Mouse (Mus musculus): Measurements from ENCODE around the gene Ak5. TPM values are rescaled to one million over a fixed set of nuclear protein-coding genes. Genes with fewer than 3 reads are reported as not detected.

The Ak5 gene
- polyA plus RNA-seq, 1 experiment: 9.7 TPM

DNA sequence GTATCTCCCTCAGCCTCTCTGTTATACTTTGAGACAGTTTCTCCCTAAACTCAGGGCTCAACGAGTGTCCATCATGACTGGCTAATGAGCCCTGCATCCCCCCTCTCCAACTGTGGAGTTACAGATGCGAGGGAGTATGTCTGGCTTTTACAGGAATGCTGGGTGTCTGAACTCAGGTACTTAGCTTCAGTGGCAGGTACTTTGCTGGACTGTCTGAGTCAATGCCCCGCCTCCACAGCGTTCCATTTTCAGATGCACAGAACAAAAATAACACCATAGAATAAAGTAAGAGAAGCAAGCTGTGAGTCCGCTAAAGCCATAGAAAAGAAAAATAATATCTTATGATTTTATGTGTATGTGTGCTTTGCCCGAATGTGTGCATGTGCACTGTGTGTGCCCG, 113.8 kb downstream of the Ak5 start:
- no peak overlapping the region for H3K27ac ChIP-seq (ENCODE audit: insufficient read depth, low read length)
- no peaks in the 10 kb centered on the region for H3K27me3 ChIP-seq (ENCODE audit: control insufficient read depth, insufficient read depth, low read length)
- 87% methylated on average over 7 of the region's 7 CpGs for WGBS
- DNase-seq: no peak
- TF ChIP-seq CTCF (IDR thresholded peaks at IDR 0.05; ENCODE audit: borderline replicate concordance, insufficient read depth, low read depth, low read length): no peak
- TF ChIP-seq POLR2A (IDR thresholded peaks at IDR 0.05; ENCODE audit: borderline replicate concordance, insufficient read depth, low read length): no peak
- H3K4me1 ChIP-seq (ENCODE audit: control insufficient read depth, insufficient read depth, low read length): no peaks in the 10 kb centered on the region
- H3K4me3 ChIP-seq (replicated peaks; ENCODE audit: insufficient read depth, low read depth, low read length): no peak overlapping the region

DNA sequence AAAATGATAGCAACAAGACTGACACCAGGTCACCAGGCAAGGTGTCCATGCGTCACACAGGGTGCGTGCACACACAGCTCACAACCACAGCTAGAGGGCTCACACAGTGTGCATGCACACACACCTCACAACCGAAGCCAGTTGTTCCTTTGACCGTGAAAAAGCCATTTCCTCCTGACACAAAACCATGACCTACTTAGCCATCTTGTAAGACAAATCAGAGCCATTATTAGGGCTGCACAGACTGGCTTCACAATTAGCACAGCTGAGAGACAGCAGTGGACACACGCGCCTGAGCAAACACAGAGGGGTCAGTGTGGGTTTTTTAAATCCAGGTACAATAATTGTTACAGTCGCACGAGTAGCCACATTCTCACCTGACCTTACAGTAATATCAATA, 115.5 kb downstream of the Ak5 start:
- no peak for DNase-seq
- H3K4me1 ChIP-seq (ENCODE audit: control insufficient read depth, insufficient read depth, low read length): no peaks in the 10 kb centered on the region
- WGBS: 72% methylated on average over 8 of the region's 8 CpGs
- H3K27ac ChIP-seq (ENCODE audit: insufficient read depth, low read length): no peak overlapping the region
- no peak overlapping the region for H3K4me3 ChIP-seq (replicated peaks; ENCODE audit: insufficient read depth, low read depth, low read length)
- no peaks in the 10 kb centered on the region for H3K27me3 ChIP-seq (ENCODE audit: control insufficient read depth, insufficient read depth, low read length)
- no peak for TF ChIP-seq CTCF (IDR thresholded peaks at IDR 0.05; ENCODE audit: borderline replicate concordance, insufficient read depth, low read depth, low read length)
- TF ChIP-seq POLR2A (IDR thresholded peaks at IDR 0.05; ENCODE audit: borderline replicate concordance, insufficient read depth, low read length): no peak

DNA sequence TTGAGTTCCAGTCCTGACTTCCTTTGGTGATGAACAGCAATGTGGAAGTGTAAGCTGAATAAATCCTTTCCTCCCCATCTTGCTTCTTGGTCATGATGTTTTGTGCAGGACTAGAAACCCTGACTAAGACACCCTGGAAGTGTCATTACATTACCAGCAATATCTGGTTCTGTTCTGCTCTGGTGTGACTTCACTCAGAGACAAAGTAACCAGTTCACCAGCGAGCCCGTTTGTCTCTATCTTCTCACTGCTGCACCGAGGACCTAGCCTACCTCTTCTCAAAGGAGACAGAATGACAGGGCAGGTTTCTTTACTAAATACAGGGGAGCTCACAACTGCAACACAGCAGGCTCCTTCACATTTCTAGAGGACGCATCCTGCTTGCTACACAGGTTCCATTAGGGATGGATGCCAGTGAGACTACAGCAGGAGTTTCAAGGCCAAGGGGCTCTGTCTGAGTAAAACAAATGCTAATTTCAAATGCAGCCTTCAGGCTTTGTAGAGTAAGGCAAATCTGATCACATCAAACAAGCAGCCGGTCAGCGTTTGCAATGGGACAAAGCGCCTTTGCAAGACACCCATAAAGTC, 117.5 kb downstream of the Ak5 start:
- TF ChIP-seq CTCF (IDR thresholded peaks at IDR 0.05; ENCODE audit: borderline replicate concordance, insufficient read depth, low read depth, low read length) (no peak), POLR2A (IDR thresholded peaks at IDR 0.05; ENCODE audit: borderline replicate concordance, insufficient read depth, low read length) (no peak)
- WGBS: 79% methylated on average over 7 of the region's 7 CpGs
- Histone ChIP-seq H3K27ac (ENCODE audit: insufficient read depth, low read length) (no peak overlapping the region), H3K27me3 (ENCODE audit: control insufficient read depth, insufficient read depth, low read length) (no peaks in the 10 kb centered on the region), H3K4me1 (ENCODE audit: control insufficient read depth, insufficient read depth, low read length) (no peaks in the 10 kb centered on the region), H3K4me3 (replicated peaks; ENCODE audit: insufficient read depth, low read depth, low read length) (no peak overlapping the region)
- DNase-seq: no peak

DNA sequence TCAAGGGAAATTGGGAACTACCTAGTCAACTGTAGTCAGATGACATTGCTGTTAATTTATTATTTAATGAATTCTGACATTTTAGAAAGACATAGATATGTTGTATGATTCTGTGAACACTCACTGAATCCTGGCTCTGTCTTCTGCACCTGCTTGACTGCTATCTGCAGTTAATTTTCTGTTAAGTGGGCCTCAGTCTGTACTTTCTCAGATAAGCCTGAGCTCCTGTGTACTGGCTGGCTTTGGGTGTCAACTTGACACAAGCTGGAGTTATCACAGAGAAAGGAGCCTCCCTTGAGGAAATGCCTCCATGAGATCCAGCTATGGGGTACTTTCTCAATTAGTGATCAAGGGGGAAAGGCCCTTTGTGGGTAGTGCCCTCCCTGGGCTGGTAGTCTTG, 118.1 kb downstream of the Ak5 start:
- TF ChIP-seq POLR2A (IDR thresholded peaks at IDR 0.05; ENCODE audit: borderline replicate concordance, insufficient read depth, low read length) (no peak), CTCF (IDR thresholded peaks at IDR 0.05; ENCODE audit: borderline replicate concordance, insufficient read depth, low read depth, low read length) (no peak)
- H3K4me3 ChIP-seq (replicated peaks; ENCODE audit: insufficient read depth, low read depth, low read length): no peak overlapping the region
- H3K27me3 ChIP-seq (ENCODE audit: control insufficient read depth, insufficient read depth, low read length): no peaks in the 10 kb centered on the region
- H3K27ac ChIP-seq (ENCODE audit: insufficient read depth, low read length): no peak overlapping the region
- no peak for DNase-seq
- H3K4me1 ChIP-seq (ENCODE audit: control insufficient read depth, insufficient read depth, low read length): no peaks in the 10 kb centered on the region

DNA sequence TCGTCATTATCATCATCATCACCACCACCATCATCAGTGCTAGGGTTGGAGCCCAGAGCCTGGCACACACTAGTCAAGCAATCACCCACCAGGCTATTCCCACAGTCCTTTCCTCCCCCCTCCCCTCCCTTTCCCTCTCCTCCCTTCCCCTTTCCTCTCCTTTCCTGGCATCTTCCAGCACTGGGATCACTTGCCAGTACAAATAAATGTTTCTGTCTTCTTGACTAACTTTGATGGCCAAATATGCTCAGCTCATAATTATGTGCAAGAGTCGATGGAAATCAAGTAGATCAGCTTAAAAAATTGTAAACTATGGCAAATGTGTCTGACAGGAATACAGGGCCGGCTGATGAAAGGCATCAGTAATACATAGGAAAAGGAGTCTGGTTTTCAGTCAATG, 123.2 kb downstream of the Ak5 start:
- DNase-seq: no peak
- Histone ChIP-seq H3K27me3 (ENCODE audit: control insufficient read depth, insufficient read depth, low read length) (no peaks in the 10 kb centered on the region), H3K4me3 (replicated peaks; ENCODE audit: insufficient read depth, low read depth, low read length) (no peak overlapping the region), H3K27ac (ENCODE audit: insufficient read depth, low read length) (no peak overlapping the region), H3K4me1 (ENCODE audit: control insufficient read depth, insufficient read depth, low read length) (no peaks in the 10 kb centered on the region)
- 64% methylated on average over 3 of the region's 3 CpGs for WGBS
- TF ChIP-seq CTCF (IDR thresholded peaks at IDR 0.05; ENCODE audit: borderline replicate concordance, insufficient read depth, low read depth, low read length): no peak
- TF ChIP-seq POLR2A (IDR thresholded peaks at IDR 0.05; ENCODE audit: borderline replicate concordance, insufficient read depth, low read length): no peak

DNA sequence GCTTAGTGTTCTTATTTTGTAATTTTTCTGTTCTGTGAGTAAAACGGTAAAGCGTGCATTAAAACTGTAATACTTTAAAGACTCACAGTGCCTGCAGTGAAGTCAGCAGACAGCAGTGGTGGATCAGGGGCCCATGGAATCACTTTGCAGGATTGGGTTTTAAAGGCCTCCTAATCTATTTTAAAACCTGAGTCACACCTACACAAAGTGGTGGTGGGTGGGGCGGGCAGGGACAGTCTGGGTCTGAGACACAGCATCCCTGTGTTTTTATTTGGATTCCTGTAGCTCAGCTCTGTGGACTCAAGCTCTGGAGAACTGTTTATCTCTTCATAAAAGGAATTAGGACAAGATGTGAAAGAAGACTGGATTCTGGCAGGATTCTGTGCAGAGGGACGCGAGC, 125.9 kb downstream of the Ak5 start:
- DNase-seq: no peak
- H3K27ac ChIP-seq (ENCODE audit: insufficient read depth, low read length): no peak overlapping the region
- H3K4me3 ChIP-seq (replicated peaks; ENCODE audit: insufficient read depth, low read depth, low read length): no peak overlapping the region
- no peaks in the 10 kb centered on the region for H3K4me1 ChIP-seq (ENCODE audit: control insufficient read depth, insufficient read depth, low read length)
- 74% methylated on average over 5 of the region's 5 CpGs for WGBS
- TF ChIP-seq POLR2A (IDR thresholded peaks at IDR 0.05; ENCODE audit: borderline replicate concordance, insufficient read depth, low read length) (no peak), CTCF (IDR thresholded peaks at IDR 0.05; ENCODE audit: borderline replicate concordance, insufficient read depth, low read depth, low read length) (no peak)
- H3K27me3 ChIP-seq (ENCODE audit: control insufficient read depth, insufficient read depth, low read length): no peaks in the 10 kb centered on the region

DNA sequence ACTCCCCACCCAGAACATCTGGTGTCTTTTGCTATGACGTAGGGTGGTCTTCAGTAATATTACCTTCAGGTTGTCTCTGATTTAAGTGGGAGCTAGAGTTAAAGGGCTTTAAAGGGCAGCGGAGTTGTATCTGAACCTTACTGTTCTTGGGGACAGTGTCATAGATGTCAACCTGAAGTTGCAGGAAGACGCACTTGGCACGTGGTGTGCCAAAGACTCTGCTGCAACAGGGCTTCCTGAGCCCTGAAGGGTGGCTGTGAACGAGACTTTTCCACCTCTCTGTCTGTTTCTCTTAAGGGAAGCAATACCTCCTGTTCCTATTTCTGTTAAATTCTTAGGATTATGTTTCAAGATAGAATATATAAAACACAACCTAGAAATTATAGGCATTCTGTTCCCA, 137.8 kb downstream of the Ak5 start:
- Histone ChIP-seq H3K4me3 (replicated peaks; ENCODE audit: insufficient read depth, low read depth, low read length) (no peak overlapping the region), H3K27me3 (ENCODE audit: control insufficient read depth, insufficient read depth, low read length) (no peaks in the 10 kb centered on the region), H3K27ac (ENCODE audit: insufficient read depth, low read length) (no peak overlapping the region), H3K4me1 (ENCODE audit: control insufficient read depth, insufficient read depth, low read length) (no peaks in the 10 kb centered on the region)
- whole genome bisulfite sequencing: 93% methylated on average over 5 of the region's 5 CpGs
- no peak for DNase-seq
- no peak for TF ChIP-seq POLR2A (IDR thresholded peaks at IDR 0.05; ENCODE audit: borderline replicate concordance, insufficient read depth, low read length)

DNA sequence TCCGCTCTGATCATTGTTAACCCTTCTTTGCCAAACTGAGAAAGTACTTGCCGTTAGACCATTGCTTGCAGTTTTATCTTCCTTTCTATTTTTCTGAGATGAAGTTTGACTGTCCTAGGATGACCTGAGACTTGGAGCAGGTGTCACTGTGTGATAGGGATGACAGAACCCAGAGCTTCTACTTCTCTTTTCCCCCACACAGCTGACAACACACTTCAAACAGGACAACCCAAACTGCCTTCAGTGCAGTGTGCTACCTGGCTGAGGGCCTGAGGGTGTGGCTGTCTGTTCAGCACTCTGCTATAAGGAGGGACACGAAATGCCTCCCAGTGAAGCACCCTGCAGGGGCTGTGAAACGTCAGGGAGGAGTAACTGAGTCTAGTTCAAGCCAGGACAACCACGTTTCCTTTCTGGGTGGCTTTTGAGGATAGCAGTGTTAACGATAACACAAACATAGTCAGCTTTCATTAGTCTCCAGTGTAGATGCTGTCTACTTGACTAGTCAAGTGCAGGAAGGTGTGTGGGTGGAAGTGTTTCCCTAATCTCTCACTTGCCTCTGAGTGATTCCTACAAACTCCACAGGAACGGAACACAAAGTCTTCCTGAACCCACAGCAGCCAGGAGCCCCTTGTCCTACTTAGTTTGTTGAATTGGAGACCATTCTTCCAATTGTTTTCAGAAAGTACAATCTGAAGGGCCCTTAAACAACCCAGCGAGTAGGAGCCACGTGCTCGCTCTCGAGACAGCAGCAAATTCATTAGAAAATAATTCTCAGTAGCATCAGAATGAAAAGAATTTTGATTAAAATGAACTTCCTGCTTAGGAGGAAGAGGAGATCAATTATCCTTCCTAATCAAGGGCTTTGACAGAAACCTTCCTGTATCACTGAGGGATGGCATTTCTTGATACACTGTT, 138.8 kb downstream of the Ak5 start:
- H3K4me1 ChIP-seq (ENCODE audit: control insufficient read depth, insufficient read depth, low read length): no peaks in the 10 kb centered on the region
- no peak for DNase-seq
- no peak for TF ChIP-seq POLR2A (IDR thresholded peaks at IDR 0.05; ENCODE audit: borderline replicate concordance, insufficient read depth, low read length)
- TF ChIP-seq CTCF (IDR thresholded peaks at IDR 0.05; ENCODE audit: borderline replicate concordance, insufficient read depth, low read depth, low read length): no peak
- WGBS: 75% methylated on average over 11 of the region's 11 CpGs
- H3K27me3 ChIP-seq (ENCODE audit: control insufficient read depth, insufficient read depth, low read length): no peaks in the 10 kb centered on the region
- no peak overlapping the region for H3K4me3 ChIP-seq (replicated peaks; ENCODE audit: insufficient read depth, low read depth, low read length)
- no peak overlapping the region for H3K27ac ChIP-seq (ENCODE audit: insufficient read depth, low read length)
